Mouse (Mus musculus) heart, postnatal 36 days (tissue): Measurements from ENCODE around the gene Atp11c. TPM values are rescaled to one million over a fixed set of nuclear protein-coding genes. Genes with fewer than 3 reads are reported as not detected.

Experiments
- microRNA-seq, 2 experiments: library from miRNA; unstranded; fragments of <30 nt; microRNA quantifications; one replicate each; pipeline ENCODE4 v1.2.0; 2021; ENCODE audit warnings: borderline number of aligned reads in 2 of 2
- total RNA-seq, 2 experiments: library from RNA; stranded (reverse); gene quantifications; 2 replicates each; pipeline ENCODE4 v1.2.3; 2021

The Atp11c gene
- total RNA-seq, 2 experiments from 2014 or later, result 7.1 to 7.3 TPM

Small RNA genes within 50 kb of the gene (microRNA-seq; reads per million reads assigned to microRNA genes)
- 58.5 to 67.3 reads per million in 2 experiments for gene Mir505

Other genes starting within 250 kb of the Atp11c start
- gene Gm7073, start 53.4 kb downstream of the Atp11c start, total RNA-seq, result not detected